Mouse (Mus musculus): ENCODE measurements at regions not wholly inside any gene's neighbourhood (a gene's known extent, or its start where the extent isn't known, plus 50 kb on each side); places are given as distances from the start of the nearest gene placed in this dataset.

GRCm38 (mm10) chr5:50698084-50698483 is 639.3 kb upstream of the Adgra3 start:
- TF ChIP-seq POLR2A (IDR thresholded peaks at IDR 0.05; ENCODE audit: control insufficient read depth in 1 of 2, insufficient read depth in 1 of 2, low read depth in 1 of 2, low read length in 2 of 2, poor library complexity in 1 of 2) = no peak
- no peak for TF ChIP-seq NRF1 (IDR thresholded peaks at IDR 0.05; ENCODE audit: insufficient read depth, low read depth, low read length, poor library complexity, severe bottlenecking)
- no peak for TF ChIP-seq MAX (IDR thresholded peaks at IDR 0.05; ENCODE audit: low read length)
- TF ChIP-seq ZC3H11A (IDR thresholded peaks at IDR 0.05; ENCODE audit: low read depth, low read length) = no peak
- TF ChIP-seq CHD1 (IDR thresholded peaks at IDR 0.05; ENCODE audit: low read depth, low read length) = no peak
- TF ChIP-seq GABPA (IDR thresholded peaks at IDR 0.05; ENCODE audit: low read depth, low read length) = no peak
- no peak; a peak in 1 of 6 replicates for TF ChIP-seq CTCF (IDR thresholded peaks at IDR 0.05 in 2 of 3, conservative IDR thresholded peaks at IDR 0.05 in 1 of 3; ENCODE audit: control insufficient read depth in 1 of 3, insufficient read depth in 1 of 3, low read depth in 2 of 3, low read length in 3 of 3, poor library complexity in 1 of 3, severe bottlenecking in 1 of 3)
- no peak for TF ChIP-seq SMC3 (IDR thresholded peaks at IDR 0.05; ENCODE audit: low read depth, low read length)
- TF ChIP-seq E2F4 (IDR thresholded peaks at IDR 0.05; ENCODE audit: borderline replicate concordance, low read depth, low read length) = no peak
- no peak for TF ChIP-seq USF2 (IDR thresholded peaks at IDR 0.05; ENCODE audit: borderline replicate concordance in 1 of 2, insufficient read depth in 1 of 2, low read depth in 1 of 2, low read length in 2 of 2)
- no peak for TF ChIP-seq GATA1 (IDR thresholded peaks at IDR 0.05; ENCODE audit: low read depth, low read length)
